Mouse (Mus musculus): ENCODE measurements around the gene Loxl1. TPM values are rescaled to one million over a fixed set of nuclear protein-coding genes. Genes with fewer than 3 reads are reported as not detected.

Loxl1 gene
- total and polyA plus RNA-seq, 3 experiments = not detected

DNA sequence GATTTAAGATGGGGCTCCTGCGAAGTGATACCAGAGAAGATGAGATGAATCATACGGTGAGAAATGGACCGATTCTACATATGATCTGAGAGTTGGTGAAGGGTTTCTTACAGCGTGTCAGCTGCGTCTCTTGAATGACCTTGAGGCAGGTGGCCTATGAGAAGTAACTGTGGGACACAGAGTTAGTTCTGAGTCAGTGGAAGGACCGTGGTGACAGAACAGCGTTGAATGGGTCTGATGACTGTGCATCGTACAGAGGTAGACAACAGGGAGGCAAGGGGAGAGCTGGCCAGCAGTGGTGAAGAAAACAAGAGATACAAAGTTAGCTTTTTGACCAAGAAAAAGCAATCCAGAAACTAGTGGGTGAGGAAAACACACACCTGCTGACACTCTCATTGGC lies 62.7 kb downstream of the Loxl1 start (continued):
- TF ChIP-seq ZC3H11A (IDR thresholded peaks at IDR 0.05; ENCODE audit: low read depth, low read length) = no peak
- no peak for TF ChIP-seq ZNF384 (IDR thresholded peaks at IDR 0.05; ENCODE audit: low read depth, low read length)
- TF ChIP-seq MAX (IDR thresholded peaks at IDR 0.05; ENCODE audit: low read length) = peak; percentile 68; the same call in 1 of the 2 replicates
- no peak for TF ChIP-seq USF1 (IDR thresholded peaks at IDR 0.05; ENCODE audit: low read depth, low read length)
- no peak for TF ChIP-seq PAX5 (IDR thresholded peaks at IDR 0.05; ENCODE audit: low read length)
- TF ChIP-seq SMC3 (IDR thresholded peaks at IDR 0.05; ENCODE audit: low read depth, low read length) = no peak
- TF ChIP-seq USF2 (conservative IDR thresholded peaks at IDR 0.05; ENCODE audit: low read depth, low read length) = no peak
- peak; percentile 47 for TF ChIP-seq EP300 (IDR thresholded peaks at IDR 0.05; ENCODE audit: low read length)
- no peak for TF ChIP-seq CHD1 (IDR thresholded peaks at IDR 0.05; ENCODE audit: low read depth, low read length)
- TF ChIP-seq MXI1 (IDR thresholded peaks at IDR 0.05; ENCODE audit: low read depth, low read length) = peak; percentile 71; the same call in 1 of the 2 replicates
- 0 out of 2 replicates have a peak, but pooled peaks have one; percentile 6 for TF ChIP-seq JUN (IDR thresholded peaks at IDR 0.05; ENCODE audit: insufficient read depth, low read depth, low read length)
- TF ChIP-seq MAFK (IDR thresholded peaks at IDR 0.05; ENCODE audit: insufficient replicate concordance, low read length) = no peak
- TF ChIP-seq CHD2 (IDR thresholded peaks at IDR 0.05; ENCODE audit: low read length) = peak; percentile 33; the same call in 1 of the 2 replicates
- TF ChIP-seq RAD21 (IDR thresholded peaks at IDR 0.05; ENCODE audit: low read depth, low read length) = no peak

DNA sequence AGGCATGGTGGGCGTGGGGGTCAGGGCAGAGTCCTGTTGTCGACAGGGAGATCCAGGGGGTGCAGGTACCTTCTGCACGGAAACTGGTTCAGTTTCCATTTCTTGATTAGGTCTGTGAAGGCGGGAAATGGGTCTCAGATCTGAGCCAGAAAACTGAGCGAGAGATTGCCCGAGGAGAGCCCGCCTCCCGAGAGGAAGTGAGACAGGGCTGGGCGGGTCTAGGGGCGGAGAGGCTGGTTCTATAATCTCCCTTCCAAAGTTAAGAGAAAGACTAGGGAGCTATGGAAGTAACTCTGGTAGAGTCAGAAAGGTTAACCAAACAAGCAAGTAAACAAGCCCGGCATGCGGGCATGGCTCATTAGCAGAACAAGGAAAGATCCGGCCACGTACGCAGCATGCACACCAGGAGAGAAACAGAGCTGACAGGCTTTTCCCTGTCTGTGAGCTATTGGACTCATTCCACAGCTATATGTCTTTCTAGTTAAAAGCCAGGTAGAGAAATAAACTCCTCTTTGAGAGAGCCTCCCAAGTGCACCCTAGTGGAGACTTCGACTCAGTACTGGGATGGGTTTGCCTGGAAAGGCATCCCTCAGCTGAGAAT lies 63.3 kb downstream of the Loxl1 start, which contains the start of gene Pml:
Gene Pml (minus strand): TSS at position 195 of the 601 bp plus-strand sequence.
- Histone ChIP-seq H3K9ac (ENCODE audit: insufficient read depth, low read depth) (peak within 1 kb of the TSS; percentile 86), H3K36me3 (replicated peaks in 1 of 2; ENCODE audit: control insufficient read depth in 1 of 2, insufficient read depth in 1 of 2, low read length in 1 of 2) (peaks cover 4 to 7% of the 10 kb centered on the region in 2 experiments), H3K4me1 (ENCODE audit: control insufficient read depth in 1 of 2, insufficient read depth in 2 of 2) (peaks cover 6 to 42% of the 10 kb centered on the region in 2 experiments), H3K27ac (ENCODE audit: insufficient read depth, low read depth) (peak within 1 kb of the TSS; percentile 90), H3K27me3 (replicated peaks) (no peaks in the 10 kb centered on the region), H3K4me2 (ENCODE audit: insufficient read depth, low read depth, poor library complexity, severe bottlenecking) (peak within 1 kb of the TSS; percentile 95), H3K9me3 (replicated peaks; ENCODE audit: low read length) (no peaks in the 10 kb centered on the region), H3K79me2 (replicated peaks; ENCODE audit: control insufficient read depth, extremely low read depth, insufficient read depth, poor library complexity, severe bottlenecking) (peaks cover 29% of the 10 kb centered on the region), H3K4me3 (replicated peaks in 1 of 3; ENCODE audit: low read depth in 2 of 3, low read length in 2 of 3, poor library complexity in 1 of 3) (peak within 1 kb of the TSS; percentile 73 to 89 (median 82))
- dilution Hi-C loops (cut with MboI; ENCODE audit: extremely low pct_ligation_motif_present, extremely low pct_unique_long_range_greater_than_20kb, low sequenced_read_pairs) = no loop called here
- in situ Hi-C loops (cut with MboI; ENCODE audit: low pct_ligation_motif_present, low pct_unique_long_range_greater_than_20kb, low sequenced_read_pairs) = loop anchor here (5.0 to 25.0 kb wide), 2 partner anchors 33 to 437 kb away; no protein-coding TSS in a partner anchor
- peak; percentile 77 for DNase-seq (ENCODE audit: extremely low read depth)
- TF ChIP-seq POLR2A (IDR thresholded peaks at IDR 0.05; ENCODE audit: low read depth, low read length) = peak; percentile 73
- 0 out of 2 replicates have a peak, but pooled peaks have one; percentile 69 for TF ChIP-seq TBP (conservative IDR thresholded peaks at IDR 0.05; ENCODE audit: low read depth, low read length)
- TF ChIP-seq CTCF (conservative IDR thresholded peaks at IDR 0.05 in 1 of 2, IDR thresholded peaks at IDR 0.05 in 1 of 2; ENCODE audit: low read depth in 2 of 2, low read length in 2 of 2) = 0 out of 4 replicates have a peak, but pooled peaks have one; percentile 6 to 27
- no peak for TF ChIP-seq IRF4 (IDR thresholded peaks at IDR 0.05; ENCODE audit: low read depth, low read length)
- no peak for TF ChIP-seq BHLHE40 (IDR thresholded peaks at IDR 0.05; ENCODE audit: low read depth, low read length)
- no peak for TF ChIP-seq MEF2A (IDR thresholded peaks at IDR 0.05; ENCODE audit: borderline replicate concordance, low read depth, low read length)
- TF ChIP-seq NELFE (IDR thresholded peaks at IDR 0.05; ENCODE audit: low read depth, low read length) = 0 out of 2 replicates have a peak, but pooled peaks have one; percentile 17
- no peak for TF ChIP-seq SMC3 (IDR thresholded peaks at IDR 0.05; ENCODE audit: low read depth, low read length)
- no peak for TF ChIP-seq EP300 (IDR thresholded peaks at IDR 0.05; ENCODE audit: low read length)
- TF ChIP-seq TCF12 (IDR thresholded peaks at IDR 0.05; ENCODE audit: low read depth, low read length) = no peak; the same call in 1 of the 2 replicates
- TF ChIP-seq CHD2 (IDR thresholded peaks at IDR 0.05; ENCODE audit: low read length) = no peak
- TF ChIP-seq MAZ (IDR thresholded peaks at IDR 0.05; ENCODE audit: low read depth, low read length) = no peak
- TF ChIP-seq ZMIZ1 (IDR thresholded peaks at IDR 0.05; ENCODE audit: low read depth, low read length) = peak; percentile 34
- no peak for TF ChIP-seq MAX (IDR thresholded peaks at IDR 0.05; ENCODE audit: low read length)
- no peak for TF ChIP-seq POLR2AphosphoS2 (IDR thresholded peaks at IDR 0.05; ENCODE audit: low read depth, low read length)
- TF ChIP-seq KAT2A (IDR thresholded peaks at IDR 0.05; ENCODE audit: insufficient replicate concordance, low read length) = no peak
- no peak for TF ChIP-seq ZKSCAN1 (IDR thresholded peaks at IDR 0.05; ENCODE audit: borderline replicate concordance, low read depth, low read length)
- peak; percentile 88; the same call in 1 of the 2 replicates for TF ChIP-seq E2F4 (IDR thresholded peaks at IDR 0.05; ENCODE audit: insufficient replicate concordance, low read depth, low read length)
- TF ChIP-seq MXI1 (IDR thresholded peaks at IDR 0.05; ENCODE audit: low read depth, low read length) = peak; percentile 10; the same call in 1 of the 2 replicates
- no peak for TF ChIP-seq ZC3H11A (IDR thresholded peaks at IDR 0.05; ENCODE audit: low read depth, low read length)
- no peak for TF ChIP-seq SIN3A (IDR thresholded peaks at IDR 0.05; ENCODE audit: low read length)
- no peak for TF ChIP-seq USF1 (IDR thresholded peaks at IDR 0.05; ENCODE audit: low read depth, low read length)

Data from CH12.LX (cell line).